Mouse (Mus musculus): ENCODE measurements around the gene Mrps18a.
A peak's percentile ranks its signal among the peaks of the same experiment; 100 is the strongest.

Gene Mrps18a

GRCm38 (mm10) chr17:46143578-46144423, 33.0 kb downstream of the Mrps18a start, which contains the start of gene Rsph9:
Gene Rsph9, minus strand, starts transcription at chr17:46144216.
- DNase-seq (ENCODE audit: low spot score in 2 of 2) = peak; percentile 79

- peak; percentile 79 to 91 for DNase-seq (ENCODE audit: low spot score in 2 of 2)
Measured at GRCm38 (mm10) chr17:46152847-46153782, 42.3 kb downstream of the Mrps18a start, which contains the start of gene Mad2l1bp. Gene Mad2l1bp, minus strand, starts transcription at chr17:46153553.

GRCm38 (mm10) chr17:46154336-46154735, 43.5 kb downstream of the Mrps18a start:
- DNase-seq (ENCODE audit: low spot score in 2 of 2) = no peak

- no peak for DNase-seq (ENCODE audit: low spot score in 2 of 2)
Measured at GRCm38 (mm10) chr17:46156680-46157079, 45.9 kb downstream of the Mrps18a start.

- no peak for DNase-seq (ENCODE audit: low spot score in 2 of 2)
Measured at GRCm38 (mm10) chr17:46157131-46157530, 46.3 kb downstream of the Mrps18a start.

- DNase-seq (ENCODE audit: low spot score in 2 of 2) = no peak
Measured at GRCm38 (mm10) chr17:46159236-46159635, 48.5 kb downstream of the Mrps18a start.

- peak; percentile 75 to 86 for DNase-seq (ENCODE audit: low spot score in 2 of 2)
Measured at GRCm38 (mm10) chr17:46160090-46160662, 49.4 kb downstream of the Mrps18a start.

GRCm38 (mm10) chr17:46160686-46161085, 49.9 kb downstream of the Mrps18a start, which contains the start of gene Gtpbp2:
Gene Gtpbp2, plus strand, starts transcription at chr17:46161032.
- DNase-seq (ENCODE audit: low spot score in 2 of 2) = peak; percentile 97 to 99

GRCm38 (mm10) chr17:46161179-46161578, 50.4 kb downstream of the Mrps18a start:
- no peak for DNase-seq (ENCODE audit: low spot score in 2 of 2)

- DNase-seq (ENCODE audit: low spot score in 2 of 2) = no peak
Measured at GRCm38 (mm10) chr17:46161710-46162109, 50.9 kb downstream of the Mrps18a start.

- DNase-seq (ENCODE audit: low spot score in 2 of 2) = no peak
Measured at GRCm38 (mm10) chr17:46162551-46162950, 51.8 kb downstream of the Mrps18a start.

- no peak for DNase-seq (ENCODE audit: low spot score in 2 of 2)
Measured at GRCm38 (mm10) chr17:46162951-46163421, 52.2 kb downstream of the Mrps18a start.

GRCm38 (mm10) chr17:46164301-46164700, 53.5 kb downstream of the Mrps18a start:
- DNase-seq (ENCODE audit: low spot score in 2 of 2) = no peak

- DNase-seq (ENCODE audit: low spot score in 2 of 2) = no peak
Measured at GRCm38 (mm10) chr17:46164791-46165190, 54.0 kb downstream of the Mrps18a start.

GRCm38 (mm10) chr17:46165460-46165859, 54.7 kb downstream of the Mrps18a start:
- DNase-seq (ENCODE audit: low spot score in 2 of 2) = no peak

GRCm38 (mm10) chr17:46166270-46166669, 55.5 kb downstream of the Mrps18a start:
- DNase-seq (ENCODE audit: low spot score in 2 of 2) = no peak

- DNase-seq (ENCODE audit: low spot score in 2 of 2) = no peak
Measured at GRCm38 (mm10) chr17:46167014-46167413, 56.2 kb downstream of the Mrps18a start.

- no peak for DNase-seq (ENCODE audit: low spot score in 2 of 2)
Measured at GRCm38 (mm10) chr17:46168318-46168717, 57.5 kb downstream of the Mrps18a start.

GRCm38 (mm10) chr17:46168768-46169167, 58.0 kb downstream of the Mrps18a start:
- DNase-seq (ENCODE audit: low spot score in 2 of 2) = no peak

GRCm38 (mm10) chr17:46170538-46170937, 59.8 kb downstream of the Mrps18a start:
- DNase-seq (ENCODE audit: low spot score in 2 of 2) = no peak

All from right cerebral cortex, postnatal 36 days (tissue).